Mouse (Mus musculus) thymus, adult 2 months (tissue): ENCODE results near the gene Crhr2. TPM values are rescaled to one million over a fixed set of nuclear protein-coding genes. Genes with fewer than 3 reads are reported as not detected.

Experiments used
- DNase-seq: peaks from one replicate; pipeline ENCODE4 v3.0.0; 2021
- H3K27ac ChIP-seq: fragments of 200-500 bp; 2 replicates; pipeline ENCODE4 v1.5.1; 2012; ENCODE audit warnings: low read length, control low read depth; ENCODE audit not compliant: control insufficient read depth, insufficient read depth
- H3K27me3 ChIP-seq: fragments of 200-500 bp; 2 replicates; pipeline ENCODE4 v1.6.1; 2012; ENCODE audit warnings: mild to moderate bottlenecking, low read length, moderate library complexity, mixed read lengths; ENCODE audit not compliant: control insufficient read depth, insufficient read depth
- H3K36me3 ChIP-seq: fragments of 200-500 bp; 2 replicates; pipeline ENCODE4 v1.6.1; 2012; ENCODE audit warnings: mild to moderate bottlenecking, low read length, moderate library complexity; ENCODE audit not compliant: control insufficient read depth, insufficient read depth
- H3K4me1 ChIP-seq: fragments of 200-500 bp; replicated peaks from 2 replicates; pipeline ENCODE4 v1.6.1; 2012; ENCODE audit warnings: low read length; ENCODE audit not compliant: control insufficient read depth, insufficient read depth
- H3K4me3 ChIP-seq: fragments of 200-500 bp; 2 replicates; pipeline ENCODE4 v1.5.1; 2012; ENCODE audit warnings: mild to moderate bottlenecking, low read length, control low read depth, moderate library complexity; ENCODE audit not compliant: control insufficient read depth, insufficient read depth
- CTCF ChIP-seq: fragments of 200-500 bp; IDR thresholded peaks from 2 replicates; pipeline ENCODE4 v1.5.1; 2012; ENCODE audit warnings: mild to moderate bottlenecking, control low read depth, low read length, moderate library complexity, borderline replicate concordance; ENCODE audit not compliant: control insufficient read depth, poor library complexity, insufficient read depth; ENCODE audit errors: extremely low read depth
- POLR2A ChIP-seq: fragments of 200-500 bp; IDR thresholded peaks from 2 replicates; pipeline ENCODE4 v1.6.1; 2012; ENCODE audit warnings: mild to moderate bottlenecking, low read length, control low read depth, moderate library complexity; ENCODE audit not compliant: control insufficient read depth, poor library complexity, insufficient read depth; ENCODE audit errors: extremely low read depth
- WGBS: fragments of 180-500 bp; shearing (Covaris S2); methylation state at CpG from one replicate; pipeline ENCODE4 v1.1.7; 2018; 5-methylcytosine and 5-hydroxymethylcytosine counted together
- polyA plus RNA-seq: library from polyadenylated mRNA; depleted of rRNA; stranded (reverse); fragments of >200 nt; gene quantifications from 2 replicates; pipeline ENCODE4 v1.2.3, GENCODE M21; 2012

The Crhr2 gene
- polyA plus RNA-seq, 1 experiment: 3.1 TPM

GRCm38 (mm10) chr6:55126576-55126975, 6.2 kb downstream of the Crhr2 start:
- Histone ChIP-seq H3K4me3 (no peak overlapping the region), H3K4me1 (no peaks in the 10 kb centered on the region), H3K36me3 (no peaks in the 10 kb centered on the region), H3K27ac (no peak overlapping the region), H3K27me3 (no peaks in the 10 kb centered on the region)
- WGBS: 92% methylated on average over 5 of the region's 5 CpGs
- DNase-seq: no peak
- TF ChIP-seq CTCF (no peak), POLR2A (no peak)

- H3K36me3 ChIP-seq: no peaks in the 10 kb centered on the region
- TF ChIP-seq POLR2A (no peak), CTCF (no peak)
- 7% methylated on average over 4 of the region's 4 CpGs for WGBS
- DNase-seq: no peak
- H3K4me1 ChIP-seq: no peaks in the 10 kb centered on the region
- no peak overlapping the region for H3K27ac ChIP-seq
- H3K4me3 ChIP-seq: no peak overlapping the region
- no peaks in the 10 kb centered on the region; the same call in 1 of the 2 replicates for H3K27me3 ChIP-seq
These were observed 9.8 kb downstream of the Crhr2 start for GRCm38 (mm10) chr6:55123056-55123455.

DNA sequence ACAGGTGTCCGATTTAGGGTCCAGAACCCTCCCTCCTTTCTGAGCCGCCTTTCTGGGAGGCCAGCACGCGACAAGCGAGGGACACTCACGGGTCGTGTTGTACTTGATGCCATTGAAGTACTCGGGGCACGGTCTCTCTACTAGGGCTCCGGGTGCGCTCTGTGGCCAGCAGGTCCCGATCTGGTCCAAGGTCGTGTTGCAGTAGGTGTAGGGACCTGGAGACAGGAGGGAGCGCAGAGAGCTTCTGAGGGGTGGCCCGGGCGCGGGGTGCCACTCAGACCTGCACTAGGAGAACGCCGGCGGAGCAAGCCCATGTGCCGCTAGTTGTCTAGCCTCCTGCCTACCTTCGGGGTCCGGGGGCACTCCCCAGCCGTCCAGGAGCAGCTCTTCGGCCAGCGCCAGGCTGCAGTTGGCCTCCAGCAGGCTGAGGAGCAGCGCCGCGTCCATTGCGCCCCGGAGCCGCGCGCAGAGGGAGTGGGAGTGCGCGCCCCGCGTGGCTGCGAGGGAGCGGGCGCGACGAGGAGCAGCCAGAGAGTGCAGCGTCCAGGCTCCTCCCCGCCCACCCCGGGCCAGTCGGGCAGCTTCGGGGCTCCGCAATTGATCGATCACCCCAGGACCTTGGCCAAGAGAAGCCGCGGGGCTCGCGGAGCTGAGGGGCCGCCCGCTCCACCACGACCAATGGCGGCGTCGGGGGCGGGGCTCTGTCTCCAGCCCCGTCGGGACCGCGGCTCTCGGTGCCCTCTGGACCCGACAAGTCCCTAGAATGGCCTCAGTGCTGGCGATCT, 15.3 kb downstream of the Crhr2 start:
- Histone ChIP-seq H3K4me3 (no peak overlapping the region), H3K27me3 (peaks cover 7% of the 10 kb centered on the region; the same call in 1 of the 2 replicates), H3K27ac (no peak overlapping the region), H3K4me1 (no peaks in the 10 kb centered on the region), H3K36me3 (no peaks in the 10 kb centered on the region)
- WGBS: 4% methylated on average over 68 of the region's 68 CpGs
- no peak for TF ChIP-seq CTCF
- DNase-seq: no peak

DNA sequence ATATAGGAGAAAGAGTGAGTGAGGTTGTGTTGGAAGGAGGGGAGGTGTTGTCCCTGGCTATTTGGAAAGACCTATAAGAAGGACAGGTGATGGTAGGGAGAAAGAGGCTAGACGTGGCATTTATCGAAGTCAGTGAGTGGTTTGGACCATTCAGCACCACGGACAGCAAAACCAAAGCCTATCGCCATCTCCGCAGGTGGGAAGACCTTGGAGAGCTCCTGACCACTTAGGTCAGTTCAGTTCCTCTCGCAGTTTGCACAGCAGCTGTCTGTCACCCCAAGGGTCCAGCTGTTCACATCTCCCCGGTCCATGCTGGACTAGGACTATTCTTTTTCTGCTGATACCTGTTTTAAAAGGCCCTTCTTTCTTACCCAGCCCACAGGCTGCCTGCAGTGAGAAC, 24.5 kb downstream of the Crhr2 start:
- Histone ChIP-seq H3K27me3 (no peaks in the 10 kb centered on the region), H3K4me1 (no peaks in the 10 kb centered on the region), H3K27ac (no peak overlapping the region), H3K36me3 (no peaks in the 10 kb centered on the region), H3K4me3 (no peak overlapping the region)
- no peak for DNase-seq
- TF ChIP-seq CTCF: no peak
- TF ChIP-seq POLR2A: no peak
- 11% methylated on average over 7 of the region's 7 CpGs for WGBS

GRCm38 (mm10) chr6:55098603-55099002, 34.2 kb downstream of the Crhr2 start:
- H3K36me3 ChIP-seq: no peaks in the 10 kb centered on the region
- 78% methylated on average over 5 of the region's 5 CpGs for WGBS
- DNase-seq: no peak
- no peak overlapping the region for H3K27ac ChIP-seq
- H3K4me1 ChIP-seq: no peaks in the 10 kb centered on the region
- H3K4me3 ChIP-seq: no peak overlapping the region
- TF ChIP-seq CTCF (no peak), POLR2A (no peak)
- no peaks in the 10 kb centered on the region for H3K27me3 ChIP-seq

DNA sequence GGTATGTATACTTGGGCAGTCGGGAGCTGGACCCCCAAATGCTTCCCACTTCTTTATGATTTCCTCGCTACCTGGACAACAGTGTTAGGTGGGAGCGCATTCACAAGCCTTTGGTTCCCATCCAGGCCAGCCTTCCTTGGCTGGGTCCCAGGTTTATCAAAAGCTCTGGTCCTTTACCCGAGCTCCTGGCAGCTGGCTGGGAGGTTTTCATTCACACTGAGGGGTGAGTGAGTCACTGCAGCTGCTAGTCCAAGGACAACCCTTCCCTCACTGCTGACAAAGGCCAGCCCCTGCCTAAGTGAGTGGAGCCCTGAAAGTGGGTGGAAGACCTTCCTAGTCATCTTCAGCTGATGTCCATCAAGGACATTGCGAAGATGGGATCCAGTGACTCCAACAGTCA, 34.8 kb downstream of the Crhr2 start:
- TF ChIP-seq POLR2A: no peak
- no peak for TF ChIP-seq CTCF
- Histone ChIP-seq H3K27ac (no peak overlapping the region), H3K27me3 (no peaks in the 10 kb centered on the region), H3K36me3 (no peaks in the 10 kb centered on the region), H3K4me1 (no peaks in the 10 kb centered on the region), H3K4me3 (no peak overlapping the region)
- DNase-seq: no peak
- 84% methylated on average over 5 of the region's 5 CpGs for WGBS
